Mouse (Mus musculus): ENCODE data around the gene Upb1. TPM values are rescaled to one million over a fixed set of nuclear protein-coding genes. Genes with fewer than 3 reads are reported as not detected.

Gene Upb1
- polyA plus RNA-seq, 1 experiment: 3.2 TPM

DNA sequence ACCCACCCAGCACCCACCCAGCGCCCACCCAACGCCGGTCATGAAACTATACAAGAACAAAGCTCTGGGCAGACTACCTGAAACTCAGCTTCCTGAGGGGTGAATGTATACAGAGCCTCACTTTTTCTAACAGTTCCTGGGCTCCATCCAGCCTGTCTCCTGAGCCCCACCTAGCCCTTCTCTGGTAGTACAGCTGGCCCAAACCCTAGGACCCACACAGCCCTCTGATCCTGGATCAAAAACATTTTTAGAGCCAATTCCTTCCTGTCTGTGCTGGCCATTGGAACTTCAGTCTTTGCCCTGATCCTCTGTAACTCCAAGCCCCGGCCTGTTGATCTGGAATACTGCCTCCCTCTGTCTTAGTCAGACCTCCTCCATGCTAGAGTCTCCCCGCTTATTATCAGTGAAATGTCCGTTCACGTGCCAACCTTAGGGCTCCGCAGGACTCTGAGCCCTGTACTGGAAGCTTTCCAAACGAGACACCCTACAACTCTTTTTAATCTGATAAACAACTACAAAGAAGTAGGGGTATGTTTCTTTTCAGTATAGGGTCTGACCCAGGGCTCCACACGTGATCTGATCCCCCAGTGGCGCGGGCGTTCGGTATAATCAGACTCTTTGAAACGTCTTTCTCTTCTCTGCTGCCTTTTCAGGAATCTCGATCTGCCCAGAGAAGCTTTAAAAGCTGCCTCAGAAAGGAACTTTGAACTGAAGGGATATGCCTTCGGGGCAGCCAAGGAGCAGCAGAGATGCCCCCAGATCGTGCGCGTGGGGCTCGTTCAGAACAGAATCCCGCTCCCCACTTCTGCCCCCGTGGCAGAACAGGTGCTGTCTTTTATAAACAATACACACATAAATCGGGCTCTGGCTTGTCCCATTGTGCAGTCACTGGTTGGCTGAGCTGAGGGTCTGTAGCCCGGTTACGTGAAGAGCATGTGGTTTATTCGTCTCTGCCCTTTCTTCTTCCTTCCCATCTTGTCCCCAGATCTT lies 11.5 kb downstream of the Upb1 start:
- Histone ChIP-seq H3K4me3 (replicated peaks; ENCODE audit: control insufficient read depth, low read depth, low read length) (no peak overlapping the region), H3K4me1 (ENCODE audit: control insufficient read depth, insufficient read depth, low read length) (peaks cover 1% of the 10 kb centered on the region), H3K27ac (ENCODE audit: control insufficient read depth, insufficient read depth, low read depth, low read length, poor library complexity) (no peak overlapping the region)
- 81% methylated on average over 27 of the region's 27 CpGs for WGBS
- no peak for TF ChIP-seq CTCF (IDR thresholded peaks at IDR 0.05; ENCODE audit: control insufficient read depth, insufficient read depth, low read length)

GRCm38 (mm10) chr10:75414925-75415324 lies 14.0 kb downstream of the Upb1 start:
- Histone ChIP-seq H3K4me1 (ENCODE audit: control insufficient read depth, insufficient read depth, low read length) (peaks cover 1% of the 10 kb centered on the region), H3K27ac (ENCODE audit: control insufficient read depth, insufficient read depth, low read depth, low read length, poor library complexity) (no peak overlapping the region), H3K4me3 (replicated peaks; ENCODE audit: control insufficient read depth, low read depth, low read length) (no peak overlapping the region)
- TF ChIP-seq CTCF (IDR thresholded peaks at IDR 0.05; ENCODE audit: control insufficient read depth, insufficient read depth, low read length): no peak
- no peak for TF ChIP-seq POLR2A (IDR thresholded peaks at IDR 0.05; ENCODE audit: borderline replicate concordance, control insufficient read depth, low read depth, low read length)
- 50% methylated on average over 7 of the region's 7 CpGs for WGBS

GRCm38 (mm10) chr10:75417363-75418042 lies 16.6 kb downstream of the Upb1 start:
- H3K27ac ChIP-seq (ENCODE audit: control insufficient read depth, insufficient read depth, low read depth, low read length, poor library complexity): no peak overlapping the region
- no peaks in the 10 kb centered on the region; the same call in 1 of the 2 replicates for H3K4me1 ChIP-seq (ENCODE audit: control insufficient read depth, insufficient read depth, low read length)
- H3K4me3 ChIP-seq (replicated peaks; ENCODE audit: control insufficient read depth, low read depth, low read length): no peak overlapping the region
- TF ChIP-seq POLR2A (IDR thresholded peaks at IDR 0.05; ENCODE audit: borderline replicate concordance, control insufficient read depth, low read depth, low read length): no peak
- TF ChIP-seq CTCF (IDR thresholded peaks at IDR 0.05; ENCODE audit: control insufficient read depth, insufficient read depth, low read length): no peak
- 88% methylated on average over 8 of the region's 8 CpGs for WGBS

DNA sequence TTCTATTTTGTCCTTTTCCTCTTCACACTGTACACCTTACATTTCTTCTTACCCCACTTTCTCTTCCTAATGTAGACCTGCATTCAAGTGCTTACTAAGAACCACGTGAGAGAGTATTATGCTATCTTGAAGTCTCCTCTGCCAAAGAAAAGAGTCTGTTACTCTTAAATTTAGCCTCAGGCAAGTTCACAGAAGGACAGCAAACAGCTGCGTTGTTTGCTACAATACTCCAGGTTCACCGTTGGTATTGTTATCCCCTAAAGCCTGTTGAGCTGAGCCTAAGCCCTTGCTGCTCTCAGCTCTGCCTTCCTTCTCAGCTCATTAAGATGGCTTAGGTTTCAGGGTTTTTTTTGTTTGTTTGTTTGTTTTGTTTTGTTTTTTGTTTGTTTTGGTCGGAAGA lies 17.8 kb downstream of the Upb1 start:
- Histone ChIP-seq H3K4me3 (replicated peaks; ENCODE audit: control insufficient read depth, low read depth, low read length) (no peak overlapping the region), H3K27ac (ENCODE audit: control insufficient read depth, insufficient read depth, low read depth, low read length, poor library complexity) (no peak overlapping the region), H3K4me1 (ENCODE audit: control insufficient read depth, insufficient read depth, low read length) (no peaks in the 10 kb centered on the region; the same call in 1 of the 2 replicates)
- 75% methylated on average over 4 of the region's 4 CpGs for WGBS
- no peak for TF ChIP-seq CTCF (IDR thresholded peaks at IDR 0.05; ENCODE audit: control insufficient read depth, insufficient read depth, low read length)
- no peak for TF ChIP-seq POLR2A (IDR thresholded peaks at IDR 0.05; ENCODE audit: borderline replicate concordance, control insufficient read depth, low read depth, low read length)

GRCm38 (mm10) chr10:75424498-75424901 lies 23.6 kb downstream of the Upb1 start:
- TF ChIP-seq POLR2A (IDR thresholded peaks at IDR 0.05; ENCODE audit: borderline replicate concordance, control insufficient read depth, low read depth, low read length): no peak
- no peak for TF ChIP-seq CTCF (IDR thresholded peaks at IDR 0.05; ENCODE audit: control insufficient read depth, insufficient read depth, low read length)
- WGBS: 54% methylated on average over 10 of the region's 10 CpGs
- H3K4me1 ChIP-seq (ENCODE audit: control insufficient read depth, insufficient read depth, low read length): no peaks in the 10 kb centered on the region; the same call in none of the 2 replicates
- H3K27ac ChIP-seq (ENCODE audit: control insufficient read depth, insufficient read depth, low read depth, low read length, poor library complexity): no peak overlapping the region
- H3K4me3 ChIP-seq (replicated peaks; ENCODE audit: control insufficient read depth, low read depth, low read length): no peak overlapping the region

DNA sequence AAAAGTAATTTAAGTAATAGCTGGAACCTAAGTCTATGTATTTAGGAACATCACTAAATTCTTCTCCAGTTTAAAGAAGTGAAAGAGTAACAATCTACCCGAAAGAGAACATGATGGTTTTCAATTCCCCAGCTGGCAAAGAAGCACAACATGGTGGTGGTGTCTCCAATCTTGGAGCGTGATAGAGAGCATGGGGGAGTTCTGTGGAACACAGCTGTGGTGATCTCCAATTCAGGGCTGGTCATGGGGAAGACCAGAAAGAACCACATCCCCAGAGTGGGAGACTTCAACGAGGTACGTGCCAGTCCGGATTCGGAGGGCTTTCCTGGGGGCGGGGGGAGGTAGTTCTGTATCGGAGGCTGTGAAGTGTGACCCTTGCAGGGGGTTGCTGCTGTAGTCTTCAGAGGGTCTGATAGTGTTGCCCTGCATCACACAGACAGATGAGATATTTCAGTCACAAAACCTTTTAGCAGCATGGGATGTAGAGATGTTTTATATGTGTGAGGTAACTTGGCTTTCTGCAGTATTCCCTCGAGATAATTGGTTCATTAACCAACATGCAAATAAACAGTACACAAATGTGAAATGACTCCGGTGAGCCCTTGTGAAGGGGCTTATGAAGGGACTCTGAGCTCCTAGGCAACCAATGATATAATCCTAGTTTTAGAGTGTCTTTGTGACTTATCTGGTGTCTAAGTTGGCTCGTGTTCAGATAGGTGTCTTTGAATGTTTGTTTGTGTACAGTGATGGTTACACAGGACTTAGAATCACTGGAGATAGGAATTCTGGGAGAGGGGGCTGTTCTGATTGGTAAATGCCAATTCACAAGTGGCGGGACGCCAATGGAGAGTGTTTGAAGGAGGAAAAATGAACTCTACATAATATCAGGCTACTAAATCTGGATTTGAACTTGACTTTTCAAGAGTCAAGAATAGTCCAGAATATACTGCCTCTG lies 27.4 kb downstream of the Upb1 start:
- peaks cover 1% of the 10 kb centered on the region for H3K4me1 ChIP-seq (ENCODE audit: control insufficient read depth, insufficient read depth, low read length)
- WGBS: 76% methylated on average over 13 of the region's 13 CpGs
- H3K4me3 ChIP-seq (replicated peaks; ENCODE audit: control insufficient read depth, low read depth, low read length): peak overlapping the region; percentile 29
- H3K27ac ChIP-seq (ENCODE audit: control insufficient read depth, insufficient read depth, low read depth, low read length, poor library complexity): peak overlapping the region; percentile 81
- TF ChIP-seq CTCF (IDR thresholded peaks at IDR 0.05; ENCODE audit: control insufficient read depth, insufficient read depth, low read length) (no peak), POLR2A (IDR thresholded peaks at IDR 0.05; ENCODE audit: borderline replicate concordance, control insufficient read depth, low read depth, low read length) (no peak)

DNA sequence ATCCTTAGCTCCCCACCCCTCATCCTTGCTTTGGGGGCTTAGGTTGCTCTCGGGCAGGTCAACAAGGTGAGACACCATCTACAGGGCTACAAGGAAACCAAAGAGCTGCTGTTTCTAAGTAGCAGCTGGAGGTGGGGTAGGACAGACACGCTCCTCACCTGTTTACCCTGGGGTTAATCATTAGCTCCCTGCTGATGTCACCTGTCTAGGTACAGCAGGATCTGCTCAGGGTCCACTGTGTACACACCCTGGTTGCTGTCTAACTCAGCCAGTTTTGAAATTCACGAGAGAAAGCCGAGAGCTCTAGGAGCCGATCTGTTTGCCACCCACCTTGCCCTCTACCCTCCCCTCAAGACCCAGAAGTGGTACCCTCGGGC lies 28.1 kb downstream of the Upb1 start:
- 51% methylated on average over 6 of the region's 6 CpGs for WGBS
- Histone ChIP-seq H3K27ac (ENCODE audit: control insufficient read depth, insufficient read depth, low read depth, low read length, poor library complexity) (peak overlapping the region; percentile 46), H3K4me3 (replicated peaks; ENCODE audit: control insufficient read depth, low read depth, low read length) (no peak overlapping the region), H3K4me1 (ENCODE audit: control insufficient read depth, insufficient read depth, low read length) (peaks cover 1% of the 10 kb centered on the region)
- TF ChIP-seq CTCF (IDR thresholded peaks at IDR 0.05; ENCODE audit: control insufficient read depth, insufficient read depth, low read length): no peak
- TF ChIP-seq POLR2A (IDR thresholded peaks at IDR 0.05; ENCODE audit: borderline replicate concordance, control insufficient read depth, low read depth, low read length): no peak
